Mouse (Mus musculus): ENCODE data around the gene Hal. TPM values are rescaled to one million over a fixed set of nuclear protein-coding genes. Genes with fewer than 3 reads are reported as not detected.
"Not testable (repeated sequence)": the region's sequence is repeated elsewhere in the genome, so short reads cannot be mapped to it uniquely, and the experiment has no call there.

Hal gene
- total RNA-seq, 2 experiments from 2014 or later = 0.26 to 0.56 TPM

GRCm38 (mm10) chr10:93515419-93515818 is 26.9 kb downstream of the Hal start:
- no peak for DNase-seq (ENCODE audit: low spot score in 2 of 2)

- DNase-seq (ENCODE audit: low spot score in 2 of 2) = no peak
Measured at GRCm38 (mm10) chr10:93515927-93516326, 27.4 kb downstream of the Hal start.

GRCm38 (mm10) chr10:93517754-93518153 is 29.2 kb downstream of the Hal start:
- DNase-seq (ENCODE audit: low spot score in 2 of 2) = no peak

GRCm38 (mm10) chr10:93518186-93518585 is 29.6 kb downstream of the Hal start:
- no peak for DNase-seq (ENCODE audit: low spot score in 2 of 2)

- DNase-seq (ENCODE audit: low spot score in 2 of 2) = no peak
Measured at GRCm38 (mm10) chr10:93518620-93519019, 30.1 kb downstream of the Hal start.

GRCm38 (mm10) chr10:93519159-93519558 is 30.6 kb downstream of the Hal start:
- DNase-seq (ENCODE audit: low spot score in 2 of 2) = no peak

- DNase-seq (ENCODE audit: low spot score in 2 of 2) = no peak
Measured at GRCm38 (mm10) chr10:93519756-93520155, 31.2 kb downstream of the Hal start.

GRCm38 (mm10) chr10:93520994-93521393 is 32.4 kb downstream of the Hal start:
- no peak for DNase-seq (ENCODE audit: low spot score in 2 of 2)

GRCm38 (mm10) chr10:93525329-93525728 is 36.8 kb downstream of the Hal start:
- no peak for DNase-seq (ENCODE audit: low spot score in 2 of 2)

- DNase-seq (ENCODE audit: low spot score in 2 of 2) = no peak
Measured at GRCm38 (mm10) chr10:93538287-93538686, 49.7 kb downstream of the Hal start.

- no peak for DNase-seq (ENCODE audit: low spot score in 2 of 2)
Measured at GRCm38 (mm10) chr10:93538818-93539217, 50.2 kb downstream of the Hal start.

GRCm38 (mm10) chr10:93539775-93540430 is 51.3 kb downstream of the Hal start, which contains the start of gene Amdhd1:
Gene Amdhd1, minus strand, starts transcription at chr10:93540033.
- peak; percentile 74 to 76 for DNase-seq (ENCODE audit: low spot score in 2 of 2)

- DNase-seq (ENCODE audit: low spot score in 2 of 2) = no peak
Measured at GRCm38 (mm10) chr10:93540431-93541210, 52.1 kb downstream of the Hal start, which contains the start of gene Ccdc38. Gene Ccdc38, plus strand, starts transcription at chr10:93540632.

- DNase-seq (ENCODE audit: low spot score in 2 of 2) = no peak
Measured at GRCm38 (mm10) chr10:93541585-93541984, 53.0 kb downstream of the Hal start.

GRCm38 (mm10) chr10:93542356-93542755 is 53.8 kb downstream of the Hal start:
- DNase-seq (ENCODE audit: low spot score in 2 of 2) = no peak

- DNase-seq (ENCODE audit: low spot score in 2 of 2) = no peak
Measured at GRCm38 (mm10) chr10:93543176-93543575, 54.6 kb downstream of the Hal start.

GRCm38 (mm10) chr10:93544172-93544571 is 55.6 kb downstream of the Hal start:
- no peak for DNase-seq (ENCODE audit: low spot score in 2 of 2)

- no peak for DNase-seq (ENCODE audit: low spot score in 2 of 2)
Measured at GRCm38 (mm10) chr10:93547741-93548270, 59.2 kb downstream of the Hal start.

- peak; percentile 70 for DNase-seq (ENCODE audit: low spot score in 2 of 2)
Measured at GRCm38 (mm10) chr10:93548991-93549390, 60.4 kb downstream of the Hal start.

GRCm38 (mm10) chr10:93549821-93550220 is 61.3 kb downstream of the Hal start:
- DNase-seq (ENCODE audit: low spot score in 2 of 2) = no peak

GRCm38 (mm10) chr10:93552596-93552995 is 64.0 kb downstream of the Hal start:
- no peak for DNase-seq (ENCODE audit: low spot score in 2 of 2)

- not testable (repeated sequence) for DNase-seq (ENCODE audit: low spot score in 2 of 2)
Measured at GRCm38 (mm10) chr10:93557971-93558370, 69.4 kb downstream of the Hal start.

Measured in adrenal gland, adult 18-20 months (tissue).